8 mouse cellular contexts compared by ENCODE assay signal in genomic region chr1:85895391-85895837, GRCm38 (mm10). TPM values are rescaled to one million over a fixed set of nuclear protein-coding genes. Genes with fewer than 3 reads are reported as not detected.
DNase-seq lines count a peak whose midpoint lies in the region; ATAC-seq and TF ChIP-seq lines count a peak whose summit lies in the region.

No protein-coding gene starts in this region.

- no peaks in the 10 kb centered on the region; the same call in 1 of the 2 replicates for H3K9me3 ChIP-seq in E14TG2a.4 (ENCODE audit: low read length)
- no peaks in the 10 kb centered on the region for H3K9me3 ChIP-seq in heart, postnatal 0 days (replicated peaks; ENCODE audit: control insufficient read depth, low read length)
- H3K9me3 ChIP-seq in neural tube, embryonic 12.5 days, result no peaks in the 10 kb centered on the region

- TF ChIP-seq POLR2A in brain, embryonic 14.5 days (IDR thresholded peaks at IDR 0.05; ENCODE audit: borderline replicate concordance, extremely low read depth, insufficient read depth, insufficient read length, poor library complexity, severe bottlenecking), result no peak
- TF ChIP-seq POLR2A in lung, adult 2 months (IDR thresholded peaks at IDR 0.05; ENCODE audit: borderline replicate concordance, extremely low read depth, low read depth, low read length), result no peak

- H3K36me3 ChIP-seq in E14TG2a.4 (ENCODE audit: insufficient read depth, low read length), result 0 out of 2 replicates have a peak, but pooled peaks cover 4% of the 10 kb centered on the region
- H3K36me3 ChIP-seq in heart, postnatal 0 days (replicated peaks; ENCODE audit: control insufficient read depth, insufficient read depth, low read length), result no peaks in the 10 kb centered on the region
- no peaks in the 10 kb centered on the region for H3K36me3 ChIP-seq in neural tube, embryonic 12.5 days

- peak overlapping the region; percentile 88 for H3K4me2 ChIP-seq in heart, postnatal 0 days (ENCODE audit: low read depth, low read length)
- H3K4me2 ChIP-seq in neural tube, embryonic 12.5 days (replicated peaks), result peak overlapping the region; percentile 84

- peaks cover 57% of the 10 kb centered on the region for H3K4me1 ChIP-seq in E14TG2a.4 (replicated peaks; ENCODE audit: low read depth, low read length)
- H3K4me1 ChIP-seq in heart, postnatal 0 days (ENCODE audit: control insufficient read depth, insufficient read depth), result peaks cover 47% of the 10 kb centered on the region
- H3K4me1 ChIP-seq in lung, adult 2 months (ENCODE audit: control insufficient read depth, insufficient read depth, low read length), result peaks cover 5% of the 10 kb centered on the region
- peaks cover 47% of the 10 kb centered on the region for H3K4me1 ChIP-seq in neural tube, embryonic 12.5 days

- peak overlapping the region; percentile 80 for H3K27ac ChIP-seq in heart, postnatal 0 days (ENCODE audit: low read depth)
- peak overlapping the region; percentile 59; the same call in 1 of the 2 replicates for H3K27ac ChIP-seq in neural tube, embryonic 12.5 days

- H3K27me3 ChIP-seq in E14TG2a.4 (ENCODE audit: insufficient read depth, low read length), result peaks cover 4% of the 10 kb centered on the region; the same call in 1 of the 2 replicates
- no peaks in the 10 kb centered on the region for H3K27me3 ChIP-seq in heart, postnatal 0 days (ENCODE audit: control insufficient read depth, insufficient read depth, low read length)
- no peaks in the 10 kb centered on the region for H3K27me3 ChIP-seq in neural tube, embryonic 12.5 days (replicated peaks)

- peak overlapping the region; percentile 85 for H3K4me3 ChIP-seq in E14TG2a.4 (replicated peaks; ENCODE audit: low read length)
- H3K4me3 ChIP-seq in heart, postnatal 0 days (ENCODE audit: low read depth, low read length), result peak overlapping the region; percentile 89
- H3K4me3 ChIP-seq in lung, adult 2 months (replicated peaks; ENCODE audit: extremely low read depth, low read depth, low read length), result peak overlapping the region; percentile 78
- H3K4me3 ChIP-seq in neural tube, embryonic 12.5 days, result peak overlapping the region; percentile 83

- TF ChIP-seq EP300 in heart, postnatal 0 days (IDR thresholded peaks at IDR 0.05; ENCODE audit: low read depth), result no peak

- TF ChIP-seq CTCF in E14TG2a.4 (conservative IDR thresholded peaks at IDR 0.05; ENCODE audit: low read length), result peak; percentile 32
- peak; percentile 51 for TF ChIP-seq CTCF in brain, embryonic 14.5 days (IDR thresholded peaks at IDR 0.05; ENCODE audit: borderline replicate concordance, extremely low read depth, insufficient read depth, insufficient read length)
- TF ChIP-seq CTCF in heart, postnatal 0 days (IDR thresholded peaks at IDR 0.05; ENCODE audit: low read depth), result peak; percentile 33; the same call in 1 of the 2 replicates
- TF ChIP-seq CTCF in lung, adult 2 months (IDR thresholded peaks at IDR 0.05; ENCODE audit: insufficient read depth, low read length), result no peak; the same call in 1 of the 2 replicates

- peak; percentile 83 for ATAC-seq in heart, postnatal 0 days (ENCODE audit: insufficient read depth, low read depth)
- ATAC-seq in neural tube, embryonic 12.5 days (ENCODE audit: low FRiP score, low read depth), result peak; percentile 56

- peak overlapping the region; percentile 76 for H3K9ac ChIP-seq in heart, postnatal 0 days (replicated peaks; ENCODE audit: low read depth, low read length)
- peak overlapping the region; percentile 88 for H3K9ac ChIP-seq in neural tube, embryonic 12.5 days

- DNase-seq in brain, embryonic 14.5 days (ENCODE audit: low read depth), result peak; percentile 71
- DNase-seq in fibroblast of lung, adult 2 months (ENCODE audit: low read depth), result peak; percentile 40
- peak; percentile 85 for DNase-seq in heart, postnatal 0 days (ENCODE audit: low spot score)
- peak; percentile 72 for DNase-seq in kidney, postnatal 10 days
- DNase-seq in lung, adult 2 months, result peak; percentile 67
- peak; percentile 26 to 43 for DNase-seq in thymus, adult 18-20 months

- 8% methylated on average over 15 of the region's 15 CpGs for WGBS in heart, postnatal 0 days
- WGBS in lung, adult 2 months, result 2% methylated on average over 15 of the region's 15 CpGs
- WGBS in neural tube, embryonic 12.5 days, result 3% methylated on average over 15 of the region's 15 CpGs

RNA-seq across cellular contexts. Expression of gene Itm2c, which starts 1.3 kb away (rescaled TPM):
- 160 and 168 TPM in 2 replicates for polyA plus RNA-seq in brain, embryonic 14.5 days (2012; rRNA removed)
- 180 and 255 TPM in 2 replicates for total RNA-seq in heart, postnatal 0 days (2014; rRNA removed; ENCODE audit: low replicate concordance)
- 144 and 146 TPM in 2 replicates for polyA plus RNA-seq in heart, postnatal 0 days (2015; fragmentation: Nextera tagmentation; extraction: Ambion mirVana)
- 232 and 319 TPM in 2 replicates for polyA plus RNA-seq in lung, adult 2 months (2012; rRNA removed)
- 131 and 138 TPM in 2 replicates for polyA plus RNA-seq in neural tube, embryonic 12.5 days (2016; fragmentation: Nextera tagmentation; extraction: Ambion mirVana)

RNA-seq across cellular contexts. Expression of gene 4933407L21Rik, which starts 32.9 kb away (rescaled TPM):
- polyA plus RNA-seq in brain, embryonic 14.5 days (2012; rRNA removed), result 6.9 and 7.5 TPM in 2 replicates
- not detected in 2 replicates for total RNA-seq in heart, postnatal 0 days (2014; rRNA removed; ENCODE audit: low replicate concordance)
- not detected in 2 replicates for polyA plus RNA-seq in heart, postnatal 0 days (2015; fragmentation: Nextera tagmentation; extraction: Ambion mirVana)
- polyA plus RNA-seq in lung, adult 2 months (2012; rRNA removed), result not detected in 2 replicates
- polyA plus RNA-seq in neural tube, embryonic 12.5 days (2016; fragmentation: Nextera tagmentation; extraction: Ambion mirVana), result 1.0 and 1.6 TPM in 2 replicates

Comparison
In these comparisons a context has a peak if more than half of its experiments do, and no peak if none do; other contexts are left out.
1. Peak in every context shown above with its lines: DNase-seq, ATAC-seq, H3K4me3 ChIP-seq and H3K27ac ChIP-seq.
2. DNase-seq: peak in every context shown above with its lines; median percentile 85 in heart, postnatal 0 days; 72 in kidney, postnatal 10 days; 71 in brain, embryonic 14.5 days; 67 in lung, adult 2 months; 40 in fibroblast of lung, adult 2 months; 34 in thymus, adult 18-20 months.